Mouse (Mus musculus) inflammation-experienced regulatory T-cells, adult 6 months (primary cell): ENCODE measurements around the gene Cd55b. TPM values are rescaled to one million over a fixed set of nuclear protein-coding genes. Genes with fewer than 3 reads are reported as not detected.
"Not testable (repeated sequence)": the region's sequence is repeated elsewhere in the genome, so short reads cannot be mapped to it uniquely, and the experiment has no call there.

Experiments
- ATAC-seq: one replicate; pipeline ENCODE4 v1.8.0; 2017
- polyA plus RNA-seq, 3 experiments: library from polyadenylated mRNA; unstranded; fragments of 100-300 nt; shearing (Covaris generic); gene quantifications; one replicate each; pipeline ENCODE4 v1.2.1; 2017

Gene Cd55b
- not detected for polyA plus RNA-seq

GRCm38 (mm10) chr1:130422664-130423111 lies at the start of gene Cd55b:
Gene Cd55b, minus strand, starts transcription at chr1:130423009.
- ATAC-seq, result no peak

GRCm38 (mm10) chr1:130470074-130470473 lies 47.3 kb upstream of the Cd55b start:
- no peak for ATAC-seq

GRCm38 (mm10) chr1:130467453-130467852 lies 44.6 kb upstream of the Cd55b start:
- ATAC-seq, result no peak

- ATAC-seq, result no peak
Observed at GRCm38 (mm10) chr1:130464173-130464572, 41.4 kb upstream of the Cd55b start.

- ATAC-seq, result no peak
Observed at GRCm38 (mm10) chr1:130462867-130463266, 40.1 kb upstream of the Cd55b start.

GRCm38 (mm10) chr1:130462084-130462861 lies 39.5 kb upstream of the Cd55b start, which contains the start of gene Cd55:
Gene Cd55, minus strand, starts transcription at chr1:130462744.
- ATAC-seq, result peak; percentile 92

- no peak for ATAC-seq
Observed at GRCm38 (mm10) chr1:130455111-130455510, 32.3 kb upstream of the Cd55b start.

GRCm38 (mm10) chr1:130442930-130443329 lies 20.1 kb upstream of the Cd55b start:
- ATAC-seq, result not testable (repeated sequence)

- no peak for ATAC-seq
Observed at GRCm38 (mm10) chr1:130430920-130431319, 8.1 kb upstream of the Cd55b start.

GRCm38 (mm10) chr1:130428667-130429066 lies 5.9 kb upstream of the Cd55b start:
- not testable (repeated sequence) for ATAC-seq

GRCm38 (mm10) chr1:130427175-130427853 lies 4.5 kb upstream of the Cd55b start:
- ATAC-seq, result not testable (repeated sequence)

- ATAC-seq, result not testable (repeated sequence)
Observed at GRCm38 (mm10) chr1:130422033-130422432, 776 bp downstream of the Cd55b start.

GRCm38 (mm10) chr1:130397109-130397508 lies 25.7 kb downstream of the Cd55b start:
- not testable (repeated sequence) for ATAC-seq

GRCm38 (mm10) chr1:130387282-130387681 lies 35.5 kb downstream of the Cd55b start:
- ATAC-seq, result not testable (repeated sequence)

- ATAC-seq, result no peak
Observed at GRCm38 (mm10) chr1:130377726-130378429, 44.9 kb downstream of the Cd55b start.

- ATAC-seq, result no peak
Observed at GRCm38 (mm10) chr1:130374173-130374785, 48.5 kb downstream of the Cd55b start.

- no peak for ATAC-seq
Observed at GRCm38 (mm10) chr1:130373398-130374083, 49.3 kb downstream of the Cd55b start.

- ATAC-seq, result no peak
Observed at GRCm38 (mm10) chr1:130371895-130372528, 50.8 kb downstream of the Cd55b start.

- no peak for ATAC-seq
Observed at GRCm38 (mm10) chr1:130371291-130371690, 51.5 kb downstream of the Cd55b start.

GRCm38 (mm10) chr1:130350077-130350635 lies 72.7 kb downstream of the Cd55b start:
- no peak for ATAC-seq

GRCm38 (mm10) chr1:130342429-130342828 lies 80.4 kb downstream of the Cd55b start:
- no peak for ATAC-seq
